Mouse (Mus musculus): ENCODE results near the gene Ptpre. TPM values are rescaled to one million over a fixed set of nuclear protein-coding genes. Genes with fewer than 3 reads are reported as not detected.
"Not testable (repeated sequence)": the region's sequence is repeated elsewhere in the genome, so short reads cannot be mapped to it uniquely, and the experiment has no call there.

Gene Ptpre
- total RNA-seq, 1 experiment from 2014 or later, result 86.9 TPM

DNA sequence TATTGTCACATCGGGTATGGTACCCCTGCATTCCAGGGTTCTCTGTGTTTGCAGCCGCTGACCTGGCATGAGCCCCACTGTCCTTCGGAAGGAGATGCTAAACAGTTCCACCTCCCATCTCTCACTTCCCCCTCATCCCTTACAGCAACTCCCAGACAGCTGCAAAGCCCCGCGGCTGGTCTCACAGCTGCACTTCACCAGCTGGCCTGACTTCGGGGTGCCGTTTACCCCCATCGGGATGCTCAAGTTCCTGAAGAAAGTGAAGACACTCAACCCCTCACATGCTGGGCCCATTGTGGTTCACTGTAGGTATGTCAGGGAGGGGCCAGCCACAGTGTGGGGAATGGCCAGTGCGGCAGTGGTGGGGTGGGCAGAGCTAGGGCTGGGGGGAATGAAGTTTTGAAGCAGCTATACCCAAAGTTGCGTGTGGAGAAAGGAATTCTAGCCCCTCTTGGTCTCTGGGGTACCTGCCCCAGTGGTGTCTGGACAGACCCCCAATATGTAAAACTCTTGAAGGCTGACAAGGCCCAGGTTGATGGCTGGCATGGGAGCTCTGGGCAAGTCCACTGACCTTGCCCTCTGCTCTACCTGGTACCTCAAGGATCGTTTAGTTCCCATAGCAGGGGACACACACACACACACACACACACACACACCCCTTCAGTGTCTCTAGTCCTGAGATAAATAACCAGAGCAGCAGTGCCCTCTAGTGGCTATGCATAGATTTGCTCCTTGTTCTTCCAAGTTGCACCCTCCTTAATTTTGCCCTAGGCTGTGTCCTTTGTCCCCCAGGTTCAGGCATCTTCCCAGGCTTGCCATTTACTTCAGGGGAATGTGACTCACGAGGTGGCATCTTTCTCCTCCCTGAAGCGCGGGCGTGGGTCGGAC is 131.8 kb downstream of the Ptpre start:
- peak; percentile 59 for ATAC-seq (replicated peaks; ENCODE audit: low read depth, poor library complexity, severe bottlenecking)

DNA sequence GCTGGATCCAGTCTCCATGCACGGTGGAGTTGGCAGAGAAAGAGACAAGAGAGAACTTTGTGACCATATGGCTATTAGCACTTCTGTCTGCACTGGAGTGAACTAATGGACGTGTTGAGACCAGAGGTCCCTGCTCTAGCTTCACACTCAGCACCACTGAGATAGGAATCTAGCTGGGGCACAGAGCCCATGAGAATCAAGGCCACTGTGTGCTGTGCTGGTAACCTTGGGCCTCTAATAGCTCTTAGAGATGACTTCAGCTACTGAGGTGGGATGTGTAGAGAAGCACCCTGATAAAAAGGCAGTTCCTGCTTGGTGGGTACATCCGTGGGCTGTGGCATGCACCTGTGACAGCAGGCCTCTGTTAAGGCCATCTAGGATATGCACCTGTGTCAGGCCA is 136.3 kb downstream of the Ptpre start:
- ATAC-seq (replicated peaks; ENCODE audit: low read depth, poor library complexity, severe bottlenecking), result no peak

DNA sequence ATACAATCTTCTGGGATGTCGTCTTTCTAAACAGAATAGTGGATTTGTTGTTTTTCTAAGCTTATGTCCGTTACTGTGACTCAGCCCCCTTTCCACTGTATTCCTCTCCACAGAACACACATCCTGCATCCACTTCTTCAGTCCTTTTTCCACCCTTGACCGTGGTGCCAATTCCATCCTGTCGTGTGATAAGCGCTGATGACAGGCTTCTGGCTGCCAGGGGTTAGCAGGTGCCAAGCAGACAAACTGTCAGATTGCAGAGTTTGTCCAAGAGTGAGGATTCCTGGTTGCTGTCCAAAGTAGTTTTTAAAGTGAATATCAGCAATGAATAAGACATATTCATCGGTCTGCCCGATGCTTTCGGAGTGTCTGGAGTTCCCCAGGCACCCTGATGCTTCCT is 139.4 kb downstream of the Ptpre start:
- ATAC-seq (replicated peaks; ENCODE audit: low read depth, poor library complexity, severe bottlenecking), result no peak

DNA sequence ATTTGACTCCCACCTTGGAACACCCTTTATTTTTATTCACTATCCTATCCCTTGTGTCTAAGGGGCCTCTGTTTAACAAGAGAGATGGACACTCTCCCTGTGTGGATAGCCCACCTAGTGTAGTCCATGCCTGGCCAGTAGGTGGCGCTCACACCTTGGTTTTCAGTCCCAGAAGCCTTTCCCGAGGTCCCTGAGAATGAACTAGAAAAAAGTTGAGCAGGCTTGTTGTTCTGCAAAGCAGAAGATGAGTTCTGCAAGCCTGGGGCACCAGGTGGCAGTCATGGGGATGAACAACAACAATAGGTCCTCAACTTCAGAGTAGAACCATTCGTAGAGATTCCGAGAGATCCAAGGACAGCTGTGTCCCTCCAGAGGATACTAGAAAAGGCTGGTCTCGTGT is 143.1 kb downstream of the Ptpre start:
- peak; percentile 57; the same call in 1 of the 2 replicates for ATAC-seq (replicated peaks; ENCODE audit: low read depth, poor library complexity, severe bottlenecking)

DNA sequence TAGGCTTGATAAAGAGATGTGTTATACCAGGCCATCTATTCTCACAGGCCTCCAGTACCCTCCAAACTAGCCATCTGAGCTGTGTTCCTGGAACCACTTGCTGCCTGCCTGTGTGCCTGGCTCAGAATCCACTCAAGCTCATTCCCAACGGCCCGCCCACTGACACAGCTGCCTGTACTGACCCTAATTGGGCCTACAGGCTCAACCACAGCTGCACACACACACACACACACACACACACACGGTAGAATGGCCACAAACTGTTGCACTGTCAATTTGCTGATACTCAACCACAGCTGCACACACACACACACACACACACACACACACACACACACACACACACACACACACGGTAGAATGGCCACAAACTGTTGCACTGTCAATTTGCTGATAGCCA is 146.8 kb downstream of the Ptpre start:
- peak; percentile 19; the same call in 1 of the 2 replicates for ATAC-seq (replicated peaks; ENCODE audit: low read depth, poor library complexity, severe bottlenecking)

DNA sequence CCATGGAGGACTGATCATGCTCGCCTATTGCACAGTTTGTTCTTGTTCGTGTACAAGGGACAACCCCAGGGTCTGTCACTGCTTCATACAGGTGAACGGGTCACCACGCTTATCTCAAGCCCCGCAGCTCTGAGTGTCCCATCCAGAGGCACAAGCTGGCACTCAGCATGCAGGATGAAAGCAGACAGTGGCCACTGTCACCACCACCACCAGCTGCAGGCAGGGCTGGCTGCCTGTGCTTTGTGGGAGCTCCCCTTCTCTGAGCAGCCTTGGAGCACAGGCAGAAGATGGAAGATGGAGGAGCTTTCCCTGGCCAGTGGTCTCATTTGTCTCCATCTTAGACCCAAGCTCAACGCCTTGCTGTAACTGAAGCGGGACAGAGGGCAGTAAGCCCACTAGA is 147.7 kb downstream of the Ptpre start:
- no peak for ATAC-seq (replicated peaks; ENCODE audit: low read depth, poor library complexity, severe bottlenecking)

DNA sequence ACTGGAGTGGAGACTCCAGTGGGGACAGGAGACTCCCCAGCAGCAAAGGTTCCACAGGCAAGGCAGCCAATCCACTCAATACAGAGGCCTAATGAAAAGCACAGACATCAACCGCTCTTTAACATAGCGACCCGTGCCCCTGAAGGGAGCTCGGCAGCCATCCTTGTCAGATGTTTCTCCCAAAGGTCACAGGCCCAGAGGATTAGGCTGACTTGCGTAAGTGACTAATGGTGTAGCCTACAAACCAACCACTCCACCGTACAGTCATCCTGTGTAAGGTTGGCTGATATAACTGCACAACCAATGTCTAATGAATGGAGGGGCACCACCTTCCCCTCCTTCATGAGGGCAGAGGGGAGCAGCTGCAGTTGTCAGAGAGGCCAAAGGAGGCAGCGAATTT is 152.1 kb downstream of the Ptpre start:
- ATAC-seq (replicated peaks; ENCODE audit: low read depth, poor library complexity, severe bottlenecking), result peak; percentile 16; the same call in 1 of the 2 replicates

DNA sequence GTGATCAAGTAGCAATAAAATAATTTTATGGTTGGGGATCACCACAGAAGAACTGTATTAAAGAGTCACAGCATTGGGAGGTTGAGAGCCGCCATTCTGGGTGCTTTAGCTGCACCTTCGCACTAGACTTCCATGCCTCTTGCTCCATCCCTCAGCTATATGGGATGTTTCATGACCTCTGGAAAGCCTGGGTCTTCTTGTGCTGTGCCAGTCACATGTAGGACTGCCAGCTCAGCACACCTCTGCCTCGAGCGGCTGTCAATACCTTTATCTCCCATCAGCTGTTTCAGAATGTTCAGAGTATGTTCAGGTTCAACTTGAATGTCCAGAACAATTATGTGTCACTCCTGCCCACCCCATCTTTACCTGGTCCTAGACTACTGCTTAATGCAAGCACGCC is 154.7 kb downstream of the Ptpre start:
- no peak for ATAC-seq (replicated peaks; ENCODE audit: low read depth, poor library complexity, severe bottlenecking)

DNA sequence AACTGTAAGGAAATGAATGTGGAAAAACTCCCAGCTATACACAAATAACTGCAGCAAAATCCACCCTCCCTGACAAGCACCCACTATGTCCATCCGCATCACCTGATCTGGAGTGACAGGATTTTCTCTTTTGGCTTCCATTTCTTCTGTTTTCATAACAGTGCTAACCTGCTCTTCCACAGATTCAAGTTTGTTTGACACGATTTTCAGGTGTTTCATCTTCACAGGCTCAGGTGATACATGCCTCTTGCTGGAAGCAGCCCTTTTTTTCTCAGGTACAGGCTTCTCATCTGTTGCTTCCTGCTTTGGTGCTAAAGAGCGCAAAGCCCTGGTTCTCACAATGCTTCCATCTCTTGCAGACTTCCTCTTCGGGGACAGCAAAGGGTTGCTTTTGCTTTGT is 156.8 kb downstream of the Ptpre start:
- ATAC-seq (replicated peaks; ENCODE audit: low read depth, poor library complexity, severe bottlenecking), result no peak

DNA sequence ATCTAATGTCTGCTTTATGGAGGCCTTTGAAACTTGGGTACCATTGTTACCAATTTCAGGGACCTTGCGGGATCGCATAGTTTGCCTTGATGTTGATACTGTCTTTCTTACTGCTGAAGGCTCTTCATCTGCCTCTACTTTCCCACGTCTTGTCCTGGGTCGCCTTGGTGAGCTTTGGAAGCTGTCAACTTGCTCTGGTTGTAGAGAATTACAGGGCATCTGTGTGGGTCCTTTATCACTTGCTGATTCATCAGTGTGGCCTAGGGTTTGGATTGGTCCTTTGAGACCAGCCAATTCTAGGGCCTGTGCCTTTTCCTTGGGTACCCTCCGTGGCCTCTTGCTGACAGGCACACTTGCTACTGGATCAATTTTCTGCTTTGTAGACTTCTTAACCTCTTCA is 157.5 kb downstream of the Ptpre start:
- ATAC-seq (replicated peaks; ENCODE audit: low read depth, poor library complexity, severe bottlenecking), result no peak

DNA sequence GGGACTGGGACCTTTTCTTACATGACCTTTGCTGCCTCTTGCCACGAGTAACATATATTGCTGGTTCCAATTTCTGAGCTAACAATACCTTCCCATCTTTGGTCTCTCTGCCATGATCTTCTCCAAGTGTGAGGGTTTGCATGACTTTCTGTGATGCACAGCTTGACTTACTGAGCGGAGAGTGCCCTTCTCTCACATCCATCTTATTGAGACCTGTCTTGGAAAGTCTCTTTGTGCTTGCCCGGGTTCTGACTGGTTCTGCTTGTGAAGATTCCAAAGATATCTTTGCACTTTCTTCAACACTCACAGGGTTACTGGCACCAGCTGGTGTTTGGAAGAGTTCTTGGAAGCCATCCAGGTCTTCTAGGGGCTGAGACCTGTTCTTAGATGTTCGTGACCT is 158.8 kb downstream of the Ptpre start:
- no peak for ATAC-seq (replicated peaks; ENCODE audit: low read depth, poor library complexity, severe bottlenecking)

DNA sequence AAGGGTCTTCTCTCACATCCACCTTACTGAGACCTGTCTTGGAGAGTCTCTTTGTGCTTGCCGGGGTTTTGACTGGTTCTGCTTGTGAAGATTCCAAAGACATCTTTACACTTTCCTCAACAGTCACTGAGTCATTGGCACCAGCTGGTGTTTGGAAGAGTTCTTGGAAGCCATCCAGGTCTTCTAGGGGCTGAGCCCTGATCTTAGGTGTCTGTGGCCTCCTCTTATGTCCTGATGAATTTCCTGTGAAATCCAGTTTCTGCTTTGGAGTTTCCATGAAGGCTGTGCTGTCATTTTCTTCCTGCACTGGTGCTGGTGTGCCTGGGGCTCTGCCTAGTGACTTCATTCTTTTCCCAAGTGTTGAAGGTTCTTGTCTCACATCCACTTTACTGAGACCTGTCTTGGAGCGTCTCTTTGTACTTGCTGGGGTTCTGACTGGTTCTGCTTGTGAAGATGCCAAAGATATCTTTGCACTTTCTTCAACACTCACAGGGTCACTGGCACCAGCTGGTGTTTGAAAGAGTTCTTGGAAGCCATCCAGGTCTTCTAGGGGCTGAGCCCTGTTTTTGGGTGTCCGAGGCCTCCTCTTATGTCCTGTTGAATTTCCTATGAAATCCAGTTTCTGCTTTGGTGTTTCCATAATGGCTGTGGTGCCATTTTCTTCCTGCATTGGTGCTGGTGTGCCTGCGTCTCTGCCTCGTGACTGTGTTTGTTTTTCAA is 159.9 kb downstream of the Ptpre start:
- not testable (repeated sequence) for ATAC-seq (replicated peaks; ENCODE audit: low read depth, poor library complexity, severe bottlenecking)

DNA sequence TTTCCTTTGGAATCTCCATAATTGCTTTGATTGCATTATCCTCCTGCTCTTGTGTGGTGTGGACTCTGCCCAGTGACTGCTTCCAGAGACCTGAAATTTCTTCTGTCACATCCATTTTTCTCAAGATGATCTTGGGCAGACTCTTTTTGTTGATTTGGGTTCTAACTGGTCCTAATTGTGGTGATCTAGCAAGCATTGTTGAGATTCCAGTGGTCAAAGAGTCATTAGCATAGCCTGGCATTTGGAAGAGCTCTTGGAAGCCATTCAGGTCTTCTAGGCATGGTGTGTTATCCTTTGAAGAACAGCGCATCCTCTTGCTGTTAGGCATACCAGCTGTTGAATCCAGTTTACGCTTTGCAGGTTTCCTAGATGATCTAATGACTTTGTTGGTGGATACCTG is 161.1 kb downstream of the Ptpre start:
- ATAC-seq (replicated peaks; ENCODE audit: low read depth, poor library complexity, severe bottlenecking), result no peak

DNA sequence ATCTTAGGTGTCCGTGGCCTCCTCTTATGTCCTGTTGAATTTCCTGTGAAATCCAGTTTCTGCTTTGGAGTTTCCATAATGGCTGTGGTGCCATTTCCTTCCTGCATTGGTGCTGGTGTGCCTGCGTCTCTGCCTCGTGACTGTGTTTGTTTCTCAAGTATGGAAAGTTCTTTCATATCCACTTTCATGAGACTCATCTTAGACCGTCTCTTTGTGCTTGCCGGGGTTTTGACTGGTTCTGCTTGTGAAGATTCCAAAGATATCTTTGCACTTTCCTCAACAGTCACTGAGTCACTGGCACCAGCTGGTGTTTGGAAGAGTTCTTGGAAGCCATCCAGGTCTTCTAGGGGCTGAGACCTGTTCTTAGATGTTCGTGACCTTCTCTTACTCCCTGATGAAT is 162.1 kb downstream of the Ptpre start:
- ATAC-seq (replicated peaks; ENCODE audit: low read depth, poor library complexity, severe bottlenecking), result not testable (repeated sequence)

DNA sequence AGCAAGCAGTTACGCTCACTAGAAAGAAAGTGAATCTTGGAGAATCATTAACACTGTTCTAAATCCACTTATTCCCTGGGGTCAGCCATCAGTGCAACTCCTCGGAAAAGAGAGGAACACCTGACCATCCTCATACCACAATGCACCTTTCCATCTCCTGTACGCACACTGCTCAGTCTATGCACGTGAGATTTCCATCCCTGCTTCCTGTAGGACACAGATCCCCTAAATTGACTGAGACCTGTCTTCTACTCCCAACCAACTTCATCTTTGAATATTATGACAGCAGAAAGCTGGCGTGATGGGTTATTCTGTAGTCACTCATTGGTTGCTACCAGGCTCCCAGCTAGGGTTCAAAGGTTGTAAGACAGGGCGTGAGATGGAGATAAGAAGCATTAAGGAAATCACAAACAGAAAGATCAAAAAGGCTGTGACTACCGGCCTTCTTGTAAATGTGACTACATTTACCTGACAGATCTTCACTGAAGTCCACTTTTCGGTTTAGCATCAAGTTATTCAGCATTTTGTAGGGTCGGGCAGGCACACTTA is 166.4 kb downstream of the Ptpre start:
- no peak for ATAC-seq (replicated peaks; ENCODE audit: low read depth, poor library complexity, severe bottlenecking)

DNA sequence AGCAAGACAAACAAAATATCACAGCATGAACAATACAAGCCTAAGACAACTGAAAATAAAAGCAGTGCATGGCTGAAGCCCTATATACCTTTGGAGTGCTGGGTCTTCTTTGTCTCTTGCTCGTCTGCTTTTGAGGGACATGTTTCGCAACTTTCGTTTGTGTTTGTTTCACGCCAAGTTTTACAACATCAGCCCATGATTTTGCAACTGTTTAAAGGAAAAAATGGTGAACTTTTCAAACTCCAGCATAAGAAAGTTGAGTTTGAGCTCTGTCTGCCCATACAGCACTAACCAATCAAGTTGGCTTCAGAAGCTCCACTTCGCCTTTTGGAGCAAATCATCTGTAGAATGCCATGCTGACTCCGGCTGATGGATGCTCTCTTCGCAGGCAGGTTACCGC is 167.0 kb downstream of the Ptpre start:
- ATAC-seq (replicated peaks; ENCODE audit: low read depth, poor library complexity, severe bottlenecking), result no peak

DNA sequence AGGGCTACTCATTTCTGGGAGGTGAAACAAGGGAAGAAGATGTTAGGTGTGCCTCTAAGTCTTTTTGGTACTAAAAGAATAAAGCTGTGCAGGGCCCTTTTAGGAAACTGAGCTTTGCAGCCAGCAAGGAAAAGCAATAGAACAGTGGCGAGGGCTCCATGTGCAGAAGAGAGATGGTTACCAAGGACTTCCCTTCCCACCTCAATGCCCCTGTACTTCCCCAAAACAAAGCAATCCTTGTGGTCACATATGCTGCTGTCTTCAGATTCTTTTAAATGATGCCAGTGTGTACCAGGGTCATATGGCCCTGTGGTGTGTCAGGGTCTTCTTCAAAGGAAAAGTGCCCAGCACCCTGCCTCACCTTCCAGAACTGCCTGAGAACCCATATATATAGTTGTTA is 167.8 kb downstream of the Ptpre start:
- ATAC-seq (replicated peaks; ENCODE audit: low read depth, poor library complexity, severe bottlenecking), result peak; percentile 73

DNA sequence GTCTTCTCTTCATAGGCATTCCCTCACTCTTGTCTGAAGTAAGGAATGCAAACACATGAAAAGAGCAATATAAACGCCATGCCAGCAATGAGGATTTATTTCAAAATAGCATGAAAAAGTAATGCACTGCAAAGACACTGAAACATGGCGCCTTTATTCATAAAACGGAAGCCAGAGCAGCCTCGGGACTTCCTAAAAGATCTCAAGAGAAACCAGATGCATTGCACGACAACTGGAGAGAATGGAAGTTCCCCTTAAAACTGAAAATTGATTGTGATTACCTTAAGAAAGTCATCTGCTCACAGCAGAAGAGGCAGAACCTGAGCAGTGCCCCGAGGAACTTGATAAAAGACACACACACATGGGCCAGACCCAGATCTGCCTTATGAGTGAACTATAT is 168.5 kb downstream of the Ptpre start:
- ATAC-seq (replicated peaks; ENCODE audit: low read depth, poor library complexity, severe bottlenecking), result no peak; the same call in 1 of the 2 replicates

DNA sequence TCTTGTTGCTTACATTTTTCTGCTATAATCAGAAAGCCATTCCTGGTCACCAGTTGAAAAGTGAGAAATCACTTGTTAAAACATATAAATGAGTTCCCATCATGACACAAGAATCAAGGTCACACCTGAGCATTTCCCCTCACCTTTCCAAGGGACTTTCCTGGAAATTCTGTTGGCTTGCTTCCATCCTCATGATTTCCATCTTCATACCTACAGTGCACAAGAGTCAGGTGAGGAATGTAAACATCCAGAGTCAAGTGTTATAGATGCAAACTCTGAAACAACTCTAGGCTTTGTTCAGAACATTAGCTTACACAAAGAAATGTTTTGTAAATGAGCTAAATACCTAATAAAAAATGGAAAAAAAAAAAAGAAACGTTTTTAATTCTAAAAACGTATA is 173.4 kb downstream of the Ptpre start:
- no peak for ATAC-seq (replicated peaks; ENCODE audit: low read depth, poor library complexity, severe bottlenecking)

DNA sequence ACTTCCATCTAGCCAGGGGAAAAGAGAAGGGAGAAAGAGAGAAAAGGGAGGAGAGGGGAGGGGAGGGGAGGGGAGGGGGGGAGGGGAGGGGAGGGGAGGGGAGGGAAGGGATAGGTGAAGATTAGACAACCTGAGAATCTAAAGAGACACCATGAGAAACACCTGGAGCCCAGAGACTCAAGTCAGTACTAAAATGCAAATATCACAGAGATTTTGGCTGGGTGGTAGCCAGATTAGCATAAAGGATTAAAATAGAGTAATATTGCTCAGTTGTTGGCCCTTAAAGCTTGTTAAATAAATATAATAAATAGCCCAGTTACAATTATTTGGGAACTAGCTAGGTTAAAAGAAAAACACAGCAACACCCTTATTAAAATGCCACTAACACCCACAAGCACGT is 175.3 kb downstream of the Ptpre start:
- ATAC-seq (replicated peaks; ENCODE audit: low read depth, poor library complexity, severe bottlenecking), result no peak

DNA sequence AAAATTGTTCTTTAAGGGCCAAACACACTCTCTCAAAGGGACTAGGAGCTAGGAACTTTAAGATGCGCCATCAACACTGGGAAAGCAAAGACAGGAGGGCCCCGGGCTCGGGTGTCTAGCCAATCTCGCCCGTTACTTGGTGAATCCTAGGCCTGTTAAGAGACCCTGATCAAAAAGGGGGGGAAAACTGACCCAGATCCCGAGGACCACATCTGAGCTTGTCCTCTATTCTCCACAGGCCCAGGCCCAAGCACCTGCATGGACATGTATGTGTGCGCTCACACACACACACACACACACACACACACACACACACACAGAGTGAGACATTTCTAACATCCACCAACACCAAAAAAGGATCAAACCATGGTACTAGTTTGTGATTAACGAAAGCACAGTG is 176.0 kb downstream of the Ptpre start:
- ATAC-seq (replicated peaks; ENCODE audit: low read depth, poor library complexity, severe bottlenecking), result no peak
